Mouse (Mus musculus): ENCODE results near the gene Fam92b.
A peak's percentile ranks its signal among the peaks of the same experiment; 100 is the strongest.

Gene Fam92b

GRCm38 (mm10) chr8:120190107-120190809 lies 13.0 kb upstream of the Fam92b start:
- DNase-seq (ENCODE audit: low read depth, low spot score) = no peak

- no peak for DNase-seq (ENCODE audit: low read depth, low spot score)
Observed at GRCm38 (mm10) chr8:120189440-120189839, 12.2 kb upstream of the Fam92b start.

GRCm38 (mm10) chr8:120188510-120188909 lies 11.2 kb upstream of the Fam92b start:
- no peak for DNase-seq (ENCODE audit: low read depth, low spot score)

GRCm38 (mm10) chr8:120186454-120186853 lies 9.2 kb upstream of the Fam92b start:
- no peak for DNase-seq (ENCODE audit: low read depth, low spot score)

- no peak for DNase-seq (ENCODE audit: low read depth, low spot score)
Observed at GRCm38 (mm10) chr8:120184850-120185792, 7.9 kb upstream of the Fam92b start.

DNA sequence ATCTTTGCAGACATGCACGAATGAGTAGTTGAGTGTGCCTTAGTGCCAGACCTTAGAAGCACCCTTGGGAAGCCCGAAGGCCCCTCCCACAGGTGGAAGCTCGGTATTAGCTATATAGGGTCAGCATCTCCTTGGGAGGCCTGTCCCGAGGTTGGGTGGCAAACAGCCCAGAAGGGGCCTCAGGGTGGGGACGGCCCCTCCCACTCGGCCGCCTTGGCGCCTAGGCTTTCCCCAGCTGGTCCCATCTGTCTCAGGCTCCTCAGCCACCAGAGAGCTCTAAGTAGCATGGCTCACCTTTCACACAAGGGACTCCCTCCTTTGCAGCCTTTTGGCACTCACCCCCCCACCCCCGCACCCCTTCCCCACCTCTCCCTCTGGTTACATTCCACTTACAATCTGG lies 7.1 kb upstream of the Fam92b start:
- DNase-seq (ENCODE audit: low read depth, low spot score) = no peak

- DNase-seq (ENCODE audit: low read depth, low spot score) = no peak
Observed at GRCm38 (mm10) chr8:120181861-120182414, 4.7 kb upstream of the Fam92b start.

DNA sequence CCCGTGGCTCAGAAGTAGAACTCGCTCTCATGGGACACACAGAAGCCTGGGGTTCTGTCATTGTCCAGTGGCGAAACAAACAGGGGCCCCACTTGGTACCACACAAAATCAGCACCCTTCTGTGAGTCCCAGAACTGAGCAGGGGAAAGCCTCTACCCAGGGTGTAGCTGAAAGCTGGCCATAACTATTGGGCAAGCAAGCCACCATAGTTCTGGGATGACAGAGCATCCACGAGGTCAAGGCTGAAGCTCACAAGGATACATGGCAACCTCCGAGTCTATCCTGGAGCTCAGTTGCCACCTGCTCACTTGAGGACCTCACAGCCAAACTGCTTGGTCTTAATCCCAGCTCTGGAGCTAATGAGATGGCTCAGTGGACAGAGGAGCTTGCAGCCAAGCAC lies 4.0 kb upstream of the Fam92b start:
- no peak for DNase-seq (ENCODE audit: low read depth, low spot score)

- DNase-seq (ENCODE audit: low read depth, low spot score) = no peak
Observed at GRCm38 (mm10) chr8:120180445-120180970, 3.2 kb upstream of the Fam92b start.

DNA sequence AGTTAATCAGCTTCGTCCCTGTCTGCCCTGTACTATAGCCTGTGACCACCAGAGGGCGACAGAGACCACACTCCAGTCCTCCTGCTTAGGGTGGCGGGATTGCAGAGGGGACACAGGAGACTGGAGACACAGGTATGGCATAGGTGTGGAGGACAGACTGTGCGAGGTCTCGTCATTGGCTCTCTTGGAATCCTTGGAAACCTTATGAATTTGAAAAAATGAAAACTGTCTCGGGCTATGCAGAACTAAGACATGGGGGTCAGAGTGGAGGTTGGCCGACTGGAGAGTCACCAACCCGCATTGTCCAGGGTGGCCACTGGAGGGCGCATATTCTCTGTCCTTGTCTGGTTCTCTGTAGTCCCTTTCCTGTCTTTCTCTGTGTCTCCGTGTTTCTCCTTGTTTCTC lies 1.8 kb upstream of the Fam92b start:
- DNase-seq (ENCODE audit: low read depth, low spot score) = peak; percentile 71

DNA sequence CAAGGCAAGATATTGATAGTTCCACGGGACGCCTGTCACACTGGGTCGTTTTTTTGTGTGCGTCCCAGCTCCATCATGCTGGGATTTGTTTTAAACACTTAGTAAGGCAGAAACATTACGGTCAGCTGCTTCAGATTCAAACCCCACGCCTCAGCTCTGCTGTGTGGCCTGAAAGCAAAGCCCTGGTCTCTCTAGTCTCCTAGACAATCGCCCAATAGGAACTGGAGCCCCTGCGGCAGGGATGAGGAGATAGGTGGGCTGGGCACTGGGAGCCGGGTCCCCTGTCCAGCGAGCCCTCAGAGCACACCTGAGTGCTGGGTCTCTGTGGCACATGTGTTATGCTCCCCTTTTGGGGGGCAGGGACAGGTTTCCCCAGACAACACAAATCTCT lies 853 bp upstream of the Fam92b start:
- DNase-seq (ENCODE audit: low read depth, low spot score) = no peak

GRCm38 (mm10) chr8:120176605-120177004 lies 661 bp downstream of the Fam92b start:
- DNase-seq (ENCODE audit: low read depth, low spot score) = no peak

GRCm38 (mm10) chr8:120174606-120175005 lies 2.7 kb downstream of the Fam92b start:
- no peak for DNase-seq (ENCODE audit: low read depth, low spot score)

GRCm38 (mm10) chr8:120173195-120173594 lies 4.1 kb downstream of the Fam92b start:
- DNase-seq (ENCODE audit: low read depth, low spot score) = no peak

GRCm38 (mm10) chr8:120169119-120169518 lies 8.1 kb downstream of the Fam92b start:
- no peak for DNase-seq (ENCODE audit: low read depth, low spot score)

DNA sequence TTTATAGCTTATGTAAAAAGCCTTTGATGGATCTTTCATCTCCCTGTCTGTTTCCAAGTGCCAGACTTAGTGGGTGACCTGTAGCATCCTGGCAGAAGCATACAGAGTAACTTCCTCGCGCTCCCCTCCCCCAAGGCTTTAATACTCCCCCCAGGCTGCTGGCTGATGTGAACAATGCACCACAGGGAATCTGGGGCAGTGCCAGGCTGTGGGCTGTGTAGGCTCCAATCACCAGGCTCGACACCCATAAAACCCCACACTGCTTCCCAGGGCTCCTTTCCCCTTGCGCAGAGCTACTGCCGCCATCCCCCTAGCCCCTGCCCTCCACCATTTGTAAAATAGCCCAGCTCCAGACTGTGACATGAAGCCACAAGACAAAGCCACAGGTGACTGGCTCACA lies 9.4 kb downstream of the Fam92b start:
- DNase-seq (ENCODE audit: low read depth, low spot score) = no peak

GRCm38 (mm10) chr8:120167136-120167535 lies 10.1 kb downstream of the Fam92b start:
- no peak for DNase-seq (ENCODE audit: low read depth, low spot score)

- no peak for DNase-seq (ENCODE audit: low read depth, low spot score)
Observed at GRCm38 (mm10) chr8:120164026-120164425, 13.2 kb downstream of the Fam92b start.

DNA sequence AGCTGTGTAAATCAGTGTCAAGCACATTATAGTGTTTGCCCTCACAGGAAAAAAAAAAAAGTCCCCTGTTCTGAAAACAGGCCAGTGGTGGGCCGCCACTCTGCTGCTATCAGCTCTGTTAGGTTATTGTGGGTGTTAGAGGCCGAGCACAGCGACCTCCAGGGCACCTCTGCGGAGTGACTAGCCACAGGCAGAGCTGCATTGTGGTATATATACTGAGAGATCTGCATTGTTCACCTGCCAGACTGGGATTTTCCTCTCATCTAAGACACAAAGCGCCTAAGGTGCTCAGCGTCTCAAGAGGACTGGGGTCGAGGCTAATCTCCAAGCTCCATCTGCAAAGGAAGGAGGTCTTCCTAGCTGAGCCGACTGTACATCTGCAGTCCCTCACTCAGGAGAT lies 13.9 kb downstream of the Fam92b start:
- DNase-seq (ENCODE audit: low read depth, low spot score) = no peak

DNA sequence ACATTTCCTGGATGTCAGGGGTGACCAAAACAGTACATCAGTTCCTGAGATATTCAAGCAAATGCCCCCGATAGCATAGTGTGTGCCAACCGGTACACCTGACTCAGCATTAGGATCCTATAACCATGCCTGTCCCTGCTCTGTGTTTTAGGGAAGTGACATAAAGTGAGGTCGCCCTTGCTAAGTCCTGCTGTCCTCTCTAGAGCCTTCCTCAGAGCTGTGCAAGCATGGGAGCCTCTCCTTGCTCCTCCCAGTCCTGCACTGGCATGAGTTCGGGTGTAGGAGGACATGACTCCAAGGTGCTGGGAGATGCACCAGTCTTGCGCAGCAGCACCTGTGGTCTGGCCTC lies 14.9 kb downstream of the Fam92b start:
- DNase-seq (ENCODE audit: low read depth, low spot score) = no peak

DNA sequence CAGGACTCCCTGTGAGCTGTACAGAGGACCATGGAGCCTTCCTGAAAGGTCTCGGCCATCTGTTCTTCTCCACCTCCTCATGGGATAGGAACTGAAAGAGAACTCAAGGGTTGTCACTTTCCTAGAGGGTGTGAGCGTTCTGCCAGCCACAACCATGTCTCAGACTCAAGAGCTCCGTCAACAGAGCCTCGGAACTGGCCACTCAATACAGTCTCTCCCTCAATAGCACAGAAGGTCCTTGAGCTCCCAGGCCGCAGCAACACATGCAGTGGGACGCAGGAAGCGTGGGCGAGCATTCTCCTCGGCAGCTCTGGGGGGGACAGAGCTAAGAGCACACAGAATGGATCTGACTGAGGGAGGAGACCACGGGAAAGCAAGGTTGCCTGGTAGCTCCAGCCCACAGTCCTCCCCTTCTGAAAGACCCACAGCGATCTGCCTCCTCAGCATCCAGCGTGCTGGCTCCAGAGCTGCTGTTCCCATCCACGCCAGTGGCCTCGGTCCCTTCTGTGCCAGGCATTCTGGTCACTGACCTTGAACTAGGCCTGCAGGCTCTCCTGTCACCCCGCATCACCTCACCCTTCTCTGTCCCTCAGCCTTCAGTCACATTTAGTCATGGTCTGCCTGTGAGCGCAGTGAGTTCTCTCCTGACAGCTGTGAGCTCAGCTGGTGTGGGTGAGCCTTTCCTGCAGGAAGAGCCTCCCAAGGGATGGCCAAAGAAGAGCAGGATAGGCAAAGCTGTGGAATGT lies 15.4 kb downstream of the Fam92b start:
- DNase-seq (ENCODE audit: low read depth, low spot score) = no peak

- DNase-seq (ENCODE audit: low read depth, low spot score) = no peak
Observed at GRCm38 (mm10) chr8:120160366-120160765, 16.9 kb downstream of the Fam92b start.

Measured in WW6 (cell line).